Mouse (Mus musculus): Measurements from ENCODE around the gene AI854703. TPM values are rescaled to one million over a fixed set of nuclear protein-coding genes. Genes with fewer than 3 reads are reported as not detected.
A peak's percentile ranks its signal among the peaks of the same experiment; 100 is the strongest.

Gene AI854703
- 0.01 TPM for polyA plus RNA-seq (2012; fragmentation: generic; extraction: Trizol)

- H3K4me2 ChIP-seq (ENCODE audit: low read depth), result no peak within 1 kb of the TSS
- H3ac ChIP-seq (ENCODE audit: control insufficient read depth, insufficient read length), result no peak within 1 kb of the TSS
- H3K4me3 ChIP-seq, result no peak within 1 kb of the TSS
- TF ChIP-seq MAX (IDR thresholded peaks at IDR 0.05; ENCODE audit: low read depth) (no peak), USF1 (IDR thresholded peaks at IDR 0.05; ENCODE audit: low read depth) (no peak), CEBPB (IDR thresholded peaks at IDR 0.05; ENCODE audit: insufficient read depth, poor library complexity, severe bottlenecking) (no peak)
- H3K27me3 ChIP-seq (ENCODE audit: control insufficient read depth, insufficient read depth, insufficient read length), result peaks cover 14% of the 10 kb centered on the region
- no peaks in the 10 kb centered on the region for H3K36me3 ChIP-seq (ENCODE audit: control insufficient read depth, insufficient read depth)
- H3K79me2 ChIP-seq (ENCODE audit: control insufficient read depth, insufficient read depth), result no peaks in the 10 kb centered on the region
These were observed at the start of gene AI854703 for GRCm38 (mm10) chr6:48626464-48626863. AI854703 (plus strand) TSS chr6:48626764.

- TF ChIP-seq USF1 (IDR thresholded peaks at IDR 0.05; ENCODE audit: low read depth) (no peak), MYOD1 (IDR thresholded peaks at IDR 0.05; ENCODE audit: control insufficient read depth in 1 of 3, insufficient read length in 2 of 3, low read depth in 2 of 3) (no peak)
- Histone ChIP-seq H3K79me2 (ENCODE audit: control insufficient read depth, insufficient read depth) (no peaks in the 10 kb centered on the region), H3K27me3 (ENCODE audit: control insufficient read depth, insufficient read depth, insufficient read length) (no peaks in the 10 kb centered on the region), H3ac (ENCODE audit: control insufficient read depth, insufficient read length) (no peak overlapping the region), H3K4me3 (no peak overlapping the region), H3K4me2 (ENCODE audit: low read depth) (peak overlapping the region; percentile 69), H3K36me3 (ENCODE audit: control insufficient read depth, insufficient read depth) (no peaks in the 10 kb centered on the region)
These were observed 47.8 kb upstream of the AI854703 start for GRCm38 (mm10) chr6:48578736-48579135.

- no peak for TF ChIP-seq TCF3 (IDR thresholded peaks at IDR 0.05; ENCODE audit: insufficient read length, low read depth)
- TF ChIP-seq TCF12 (IDR thresholded peaks at IDR 0.05; ENCODE audit: insufficient read depth, poor library complexity, severe bottlenecking), result no peak
- TF ChIP-seq MAX (IDR thresholded peaks at IDR 0.05; ENCODE audit: low read depth), result no peak
- TF ChIP-seq MYOG (IDR thresholded peaks at IDR 0.05; ENCODE audit: control insufficient read depth in 1 of 3, insufficient read depth in 1 of 3, insufficient read length in 2 of 3, low read depth in 2 of 3), result no peak
- TF ChIP-seq POLR2A (IDR thresholded peaks at IDR 0.05; ENCODE audit: insufficient read length, low read depth), result no peak
- TF ChIP-seq CEBPB (IDR thresholded peaks at IDR 0.05; ENCODE audit: insufficient read depth, poor library complexity, severe bottlenecking), result no peak
- no peak for TF ChIP-seq MYOD1 (IDR thresholded peaks at IDR 0.05; ENCODE audit: control insufficient read depth in 1 of 3, insufficient read length in 2 of 3, low read depth in 2 of 3)
- TF ChIP-seq POLR2AphosphoS2 (IDR thresholded peaks at IDR 0.05; ENCODE audit: insufficient read length, low read depth), result no peak
- TF ChIP-seq E2F4 (IDR thresholded peaks at IDR 0.05; ENCODE audit: insufficient read depth), result no peak
- no peak for TF ChIP-seq REST (IDR thresholded peaks at IDR 0.05; ENCODE audit: insufficient read depth, insufficient read length)
- no peak for TF ChIP-seq USF1 (IDR thresholded peaks at IDR 0.05; ENCODE audit: low read depth)
- no peak for TF ChIP-seq SRF (IDR thresholded peaks at IDR 0.05; ENCODE audit: control insufficient read depth, insufficient read length, low read depth)
- no peaks in the 10 kb centered on the region for H3K36me3 ChIP-seq (ENCODE audit: control insufficient read depth, insufficient read depth)
- H3K4me2 ChIP-seq (ENCODE audit: low read depth), result peak overlapping the region; percentile 69
- no peak overlapping the region for H3ac ChIP-seq (ENCODE audit: control insufficient read depth, insufficient read length)
- no peak overlapping the region for H3K4me3 ChIP-seq
- no peaks in the 10 kb centered on the region for H3K27me3 ChIP-seq (ENCODE audit: control insufficient read depth, insufficient read depth, insufficient read length)
- no peaks in the 10 kb centered on the region for H3K79me2 ChIP-seq (ENCODE audit: control insufficient read depth, insufficient read depth)
These were observed 47.3 kb upstream of the AI854703 start for GRCm38 (mm10) chr6:48579215-48579648.

DNA sequence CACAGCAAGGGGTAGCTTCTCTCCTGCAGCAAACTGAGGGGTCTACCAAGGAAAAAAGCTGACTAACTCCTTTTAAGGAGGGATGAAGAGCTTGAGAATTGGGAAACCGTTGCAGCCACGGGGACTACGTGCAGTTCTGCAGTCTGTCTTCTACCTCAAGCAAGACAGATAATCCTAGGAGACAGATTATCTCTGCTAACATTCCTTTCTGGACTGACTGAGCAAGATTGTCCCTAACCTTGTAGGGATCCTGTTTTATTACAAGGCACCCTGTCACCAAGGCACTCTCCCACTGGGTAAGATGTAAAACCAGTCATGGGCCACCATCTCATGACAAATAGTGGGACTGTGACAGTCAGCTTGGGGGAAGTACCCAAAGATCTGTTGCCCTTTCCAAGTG lies 45.3 kb upstream of the AI854703 start:
- no peaks in the 10 kb centered on the region for H3K36me3 ChIP-seq (ENCODE audit: control insufficient read depth, insufficient read depth)
- no peak for TF ChIP-seq USF1 (IDR thresholded peaks at IDR 0.05; ENCODE audit: low read depth)
- H3ac ChIP-seq (ENCODE audit: control insufficient read depth, insufficient read length), result no peak overlapping the region
- no peak overlapping the region for H3K4me3 ChIP-seq
- no peaks in the 10 kb centered on the region for H3K27me3 ChIP-seq (ENCODE audit: control insufficient read depth, insufficient read depth, insufficient read length)
- no peak overlapping the region for H3K4me2 ChIP-seq (ENCODE audit: low read depth)
- no peaks in the 10 kb centered on the region for H3K79me2 ChIP-seq (ENCODE audit: control insufficient read depth, insufficient read depth)

GRCm38 (mm10) chr6:48582037-48582436 lies 44.5 kb upstream of the AI854703 start:
- Histone ChIP-seq H3K27me3 (ENCODE audit: control insufficient read depth, insufficient read depth, insufficient read length) (no peaks in the 10 kb centered on the region), H3K79me2 (ENCODE audit: control insufficient read depth, insufficient read depth) (no peaks in the 10 kb centered on the region), H3ac (ENCODE audit: control insufficient read depth, insufficient read length) (no peak overlapping the region), H3K4me3 (no peak overlapping the region), H3K4me2 (ENCODE audit: low read depth) (peak overlapping the region; percentile 37), H3K36me3 (ENCODE audit: control insufficient read depth, insufficient read depth) (no peaks in the 10 kb centered on the region)
- TF ChIP-seq POLR2AphosphoS2 (IDR thresholded peaks at IDR 0.05; ENCODE audit: insufficient read length, low read depth), result no peak
- TF ChIP-seq POLR2A (IDR thresholded peaks at IDR 0.05; ENCODE audit: insufficient read length, low read depth), result no peak
- no peak for TF ChIP-seq E2F4 (IDR thresholded peaks at IDR 0.05; ENCODE audit: insufficient read depth)
- TF ChIP-seq USF1 (IDR thresholded peaks at IDR 0.05; ENCODE audit: low read depth), result no peak
- no peak for TF ChIP-seq REST (IDR thresholded peaks at IDR 0.05; ENCODE audit: insufficient read depth, insufficient read length)
- no peak for TF ChIP-seq TCF3 (IDR thresholded peaks at IDR 0.05; ENCODE audit: insufficient read length, low read depth)
- TF ChIP-seq TCF12 (IDR thresholded peaks at IDR 0.05; ENCODE audit: insufficient read depth, poor library complexity, severe bottlenecking), result no peak
- TF ChIP-seq MYOG (IDR thresholded peaks at IDR 0.05; ENCODE audit: control insufficient read depth in 1 of 3, insufficient read depth in 1 of 3, insufficient read length in 2 of 3, low read depth in 2 of 3), result no peak
- no peak for TF ChIP-seq CEBPB (IDR thresholded peaks at IDR 0.05; ENCODE audit: insufficient read depth, poor library complexity, severe bottlenecking)
- TF ChIP-seq SRF (IDR thresholded peaks at IDR 0.05; ENCODE audit: control insufficient read depth, insufficient read length, low read depth), result no peak
- no peak for TF ChIP-seq MYOD1 (IDR thresholded peaks at IDR 0.05; ENCODE audit: control insufficient read depth in 1 of 3, insufficient read length in 2 of 3, low read depth in 2 of 3)
- TF ChIP-seq MAX (IDR thresholded peaks at IDR 0.05; ENCODE audit: low read depth), result no peak
